Mouse (Mus musculus) thymus, postnatal 25 days (tissue): ENCODE results near the gene Pla2g6.

Source experiments
- DNase-seq: peaks from one replicate; pipeline ENCODE4 v3.0.0; 2022

The Pla2g6 gene

DNA sequence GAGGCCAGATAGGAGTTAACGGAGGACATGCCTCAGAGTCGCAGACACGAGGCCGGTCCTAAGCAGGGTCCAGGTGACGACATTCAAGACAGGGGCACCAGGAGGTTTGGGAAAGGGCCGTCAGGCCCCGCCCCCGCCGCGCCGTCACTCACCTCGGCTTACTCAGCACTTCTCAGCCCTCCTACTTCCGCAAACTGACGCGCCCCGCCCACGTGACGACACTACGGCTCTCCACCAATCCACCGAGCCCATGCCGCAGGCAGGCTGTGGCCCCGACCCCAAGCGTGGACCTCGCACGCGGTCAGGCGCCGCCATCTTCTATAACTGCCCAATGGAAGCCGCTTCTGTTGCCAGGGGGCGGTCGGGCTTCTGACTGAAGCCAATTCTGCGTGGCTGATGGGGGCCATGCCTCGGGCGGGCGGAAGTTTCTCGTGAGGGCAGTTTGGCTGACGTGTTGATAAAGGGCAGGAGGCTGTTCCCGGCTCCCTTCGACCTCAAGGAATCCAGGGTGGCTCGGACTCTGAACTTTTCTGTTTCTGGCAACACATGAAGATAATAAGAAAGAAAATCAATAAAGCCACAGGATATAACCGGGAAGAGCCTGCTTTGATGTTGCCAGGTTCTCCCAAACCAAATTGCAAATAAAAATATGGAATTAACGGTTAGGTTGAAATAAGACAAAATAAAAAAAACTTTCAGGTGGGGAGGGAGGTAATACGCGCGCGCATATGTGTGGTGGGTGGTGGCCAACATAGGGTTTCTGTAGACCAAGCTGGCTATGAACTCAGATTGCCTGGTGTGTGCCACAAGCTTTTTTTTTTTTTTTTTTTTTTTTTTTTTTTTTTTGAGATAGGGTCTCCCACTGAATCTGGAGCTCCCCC lies at the start of gene Pla2g6:
Pla2g6 (minus strand) TSS at position 333 of the 881 bp plus-strand sequence.
- DNase-seq: peak; percentile 98

DNA sequence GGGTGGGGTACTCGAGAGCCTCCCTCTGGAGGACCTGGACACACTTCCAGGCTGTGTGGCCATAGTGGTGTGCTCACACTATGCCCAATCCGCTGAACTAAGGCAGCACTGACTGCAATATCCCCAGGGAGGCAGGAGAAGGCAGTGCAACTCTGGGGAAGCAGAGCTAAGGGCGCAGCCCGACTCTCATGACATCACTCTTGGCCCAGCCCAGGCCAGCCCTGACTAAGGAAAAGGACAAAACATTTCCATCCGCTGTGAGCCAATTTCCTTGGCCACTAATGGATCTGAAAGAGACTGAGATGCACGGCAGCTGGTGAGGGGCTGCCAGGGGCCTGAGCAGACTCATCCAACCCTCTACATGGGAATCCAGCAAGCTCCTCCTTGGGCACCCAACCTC lies 49.5 kb upstream of the Pla2g6 start:
- no peak for DNase-seq

DNA sequence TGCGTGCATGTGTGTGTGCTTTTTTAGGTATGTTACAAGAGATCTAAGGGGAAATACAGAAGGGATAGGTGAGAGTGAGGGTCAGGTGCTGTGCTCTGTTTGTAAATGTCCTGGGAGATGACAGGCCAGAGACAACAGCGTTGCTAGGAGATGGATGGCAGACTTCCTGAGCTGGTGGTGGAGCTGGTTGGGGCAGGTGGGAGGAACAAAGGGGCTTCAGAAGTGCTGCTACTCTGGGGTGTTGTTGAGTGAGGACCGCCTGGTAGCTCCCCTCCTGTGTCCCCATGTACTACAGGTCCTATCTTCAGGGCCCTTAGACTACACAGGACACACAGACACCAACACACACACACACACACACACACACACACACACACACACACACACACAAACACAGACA lies 46.6 kb upstream of the Pla2g6 start:
- DNase-seq: peak; percentile 75

DNA sequence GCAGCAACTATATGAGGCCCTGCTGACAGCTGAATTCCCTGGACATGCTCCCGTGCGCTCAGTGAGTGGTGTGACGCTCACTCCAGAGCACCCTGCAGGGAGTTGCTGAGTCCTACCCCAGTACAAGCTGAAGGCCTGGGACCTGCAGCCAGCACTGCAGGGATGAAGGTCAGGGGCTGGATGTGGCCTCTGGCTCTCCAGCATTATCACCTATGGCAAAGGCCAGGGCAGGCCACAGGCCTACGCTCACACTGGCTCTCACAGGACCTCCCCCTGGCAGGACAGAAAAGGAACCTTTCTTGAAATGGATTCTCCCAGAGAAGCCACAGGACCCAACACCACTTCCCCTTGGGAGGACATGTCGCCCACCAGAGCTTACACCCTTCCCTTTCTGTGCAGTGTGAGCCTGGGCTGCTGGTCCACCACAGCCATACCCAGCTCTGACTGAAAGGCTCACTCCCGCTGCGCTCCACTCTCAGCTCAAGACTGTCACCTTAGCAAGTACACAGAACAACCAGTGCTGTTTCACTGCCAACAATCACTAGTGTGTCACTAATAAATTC lies 42.2 kb upstream of the Pla2g6 start:
- DNase-seq: no peak

DNA sequence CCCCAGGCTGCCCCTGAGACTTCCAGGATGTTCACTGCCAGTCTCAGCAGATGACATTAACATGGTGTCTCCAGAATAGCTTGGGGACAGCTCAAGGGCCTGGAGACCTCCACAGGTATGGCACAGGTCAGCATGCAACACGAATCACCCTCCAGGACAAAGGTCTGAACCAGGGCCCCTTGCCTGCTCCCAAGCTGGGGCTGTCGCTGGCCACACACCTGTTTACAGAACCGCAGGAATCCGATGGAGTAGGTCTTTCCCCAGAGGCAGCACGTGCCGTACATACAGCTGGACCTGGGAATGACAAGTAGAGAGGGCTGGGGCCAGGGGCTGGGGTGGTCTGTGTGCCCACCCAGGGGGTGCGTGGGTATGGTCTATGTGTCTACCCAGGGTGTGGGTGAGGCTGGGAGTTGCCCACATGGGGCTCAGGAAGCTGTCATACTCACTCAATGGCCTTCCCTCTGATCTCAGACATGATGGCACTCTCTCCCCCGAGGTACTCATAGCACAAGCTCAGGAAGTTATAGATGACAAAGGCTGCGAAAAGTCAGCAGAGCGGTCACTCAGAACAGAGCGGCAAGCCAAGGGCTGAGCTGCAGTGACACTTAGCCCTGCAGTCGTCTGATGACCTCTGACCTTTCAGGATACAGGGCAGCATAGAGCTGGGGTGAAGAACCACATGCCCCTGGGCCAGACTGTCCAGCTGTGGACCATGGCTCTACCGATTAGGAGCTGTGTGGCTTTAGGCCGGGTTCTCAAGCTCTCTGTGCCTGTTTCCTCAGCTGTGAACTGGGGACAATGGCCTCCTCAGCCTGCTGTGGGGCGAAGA lies 41.5 kb upstream of the Pla2g6 start:
- no peak for DNase-seq

DNA sequence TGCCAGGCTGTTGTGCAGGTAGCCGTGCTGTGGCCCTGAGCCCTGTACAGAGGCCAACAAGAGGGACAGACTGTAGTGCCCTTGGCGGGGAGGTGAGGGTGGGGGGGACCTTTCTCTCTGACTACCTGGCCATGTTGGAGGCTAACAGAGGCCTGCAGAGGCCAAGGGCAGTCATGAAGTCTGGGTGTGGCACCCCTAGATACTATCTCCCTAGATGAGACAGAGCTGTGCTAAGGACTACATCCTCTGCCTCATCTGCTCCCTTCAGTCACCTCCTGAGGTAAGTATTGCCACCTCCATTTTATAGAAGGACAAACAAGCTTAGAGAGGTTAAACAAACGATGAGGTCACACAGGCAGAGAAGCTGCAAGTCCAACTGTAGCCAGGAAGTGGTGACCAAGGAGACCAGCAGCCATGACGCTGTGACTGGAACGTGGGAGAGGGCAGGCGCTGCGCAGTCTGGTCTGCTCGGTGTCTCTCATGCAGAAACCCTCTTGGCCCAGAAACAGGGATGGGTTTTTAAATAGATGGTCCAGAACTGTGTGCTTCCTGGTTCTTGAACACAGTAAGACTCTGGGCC lies 40.8 kb upstream of the Pla2g6 start:
- DNase-seq: no peak

DNA sequence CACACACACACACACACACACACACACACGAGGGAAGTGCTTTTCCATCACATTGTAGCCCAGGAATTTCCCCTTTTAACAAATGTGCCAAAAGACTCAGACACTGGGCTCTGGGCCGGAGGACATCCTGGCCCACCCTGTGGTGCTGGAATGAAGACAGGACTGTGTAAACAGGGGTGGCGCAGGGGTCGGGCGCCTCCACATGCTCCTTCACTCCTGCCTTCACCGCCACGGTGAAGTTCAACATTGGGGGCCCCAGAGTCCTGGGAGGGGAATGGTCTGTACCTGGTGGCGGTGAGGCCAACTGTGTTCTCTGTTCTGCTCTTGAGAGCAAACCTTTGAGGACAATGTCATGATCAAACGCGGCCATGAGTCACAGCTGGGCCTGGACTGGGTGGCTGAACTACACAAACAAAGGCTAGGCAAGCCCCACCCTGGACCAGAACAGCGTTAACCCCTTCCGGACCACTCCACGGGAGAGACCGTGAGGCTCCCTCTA lies 40.2 kb upstream of the Pla2g6 start:
- no peak for DNase-seq

DNA sequence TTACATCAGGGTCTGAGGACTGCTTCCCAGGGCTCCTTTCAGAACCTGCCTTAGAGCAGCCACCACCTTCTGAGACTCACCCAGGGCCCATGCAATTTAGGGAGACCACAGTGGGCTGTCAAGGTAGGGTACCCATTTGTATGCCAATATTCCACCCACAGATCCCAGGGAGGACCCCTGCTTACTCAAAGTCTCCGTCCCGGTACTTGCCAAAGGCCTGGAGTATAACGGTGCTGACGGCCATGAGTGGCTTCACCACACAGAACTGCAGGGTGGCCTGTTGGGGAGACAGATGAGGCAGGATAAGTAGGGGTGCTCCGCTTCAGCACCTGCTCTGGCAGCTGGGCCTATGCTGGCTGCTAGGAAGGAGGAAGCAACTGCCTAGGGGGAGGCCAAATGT lies 38.2 kb upstream of the Pla2g6 start:
- DNase-seq: no peak

DNA sequence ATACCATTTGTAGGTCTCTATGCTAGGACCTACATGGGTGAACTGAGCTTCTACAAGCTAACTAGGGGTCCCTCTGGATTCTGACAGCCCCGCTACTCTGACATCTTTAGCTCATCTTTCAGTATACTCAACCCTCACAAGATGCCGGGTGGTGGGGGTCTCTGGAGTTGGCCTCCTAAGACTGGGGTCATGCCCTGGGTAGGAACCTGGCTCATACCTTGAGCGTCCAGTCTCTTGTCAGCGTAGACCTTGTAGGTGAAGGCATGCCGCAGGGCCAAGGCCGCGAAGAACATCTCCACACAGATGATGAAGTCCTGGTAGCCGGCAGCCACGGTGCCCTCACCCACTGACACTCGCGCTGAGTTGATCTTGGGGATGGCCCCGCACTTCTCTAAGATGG lies 36.9 kb upstream of the Pla2g6 start:
- DNase-seq: no peak

DNA sequence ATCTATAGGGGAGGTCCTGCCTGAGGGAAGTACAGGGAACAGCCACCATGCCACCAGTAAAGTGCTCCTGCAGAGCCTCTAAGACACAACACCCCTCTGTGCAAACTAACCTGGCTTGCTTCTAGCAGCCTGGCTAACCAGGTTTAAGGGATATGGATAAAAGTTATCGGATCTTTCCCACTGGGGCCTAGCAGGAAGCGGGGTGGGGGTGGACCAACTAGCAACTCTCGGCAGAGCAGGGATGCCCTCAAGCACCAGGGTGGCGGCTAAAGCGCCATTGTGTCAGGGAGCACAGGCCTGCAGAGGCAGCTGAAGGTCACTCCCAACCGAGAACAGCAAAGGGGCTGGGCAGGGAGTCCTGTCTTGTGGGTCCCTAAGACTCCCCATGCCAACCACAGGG lies 35.9 kb upstream of the Pla2g6 start:
- no peak for DNase-seq

DNA sequence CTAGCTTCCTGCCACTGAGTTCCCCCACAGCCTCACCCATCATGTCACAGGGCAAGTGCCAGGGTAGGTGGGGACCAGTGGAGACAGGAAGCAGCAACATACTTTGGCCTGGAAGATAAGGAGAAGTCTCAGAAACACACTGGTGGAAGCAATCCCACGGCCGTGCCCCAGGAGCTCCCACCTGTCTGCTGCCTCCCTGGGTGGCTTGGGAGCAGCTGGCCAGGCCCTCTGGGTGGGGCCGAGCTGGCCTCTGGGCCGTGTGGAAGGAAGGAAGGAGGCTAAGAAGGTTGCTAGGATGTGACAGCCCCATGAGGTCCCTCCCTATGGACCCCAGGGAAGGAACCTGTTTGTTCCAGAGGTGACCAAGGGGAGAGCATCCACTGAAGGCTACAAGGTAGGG lies 32.8 kb upstream of the Pla2g6 start:
- no peak for DNase-seq

DNA sequence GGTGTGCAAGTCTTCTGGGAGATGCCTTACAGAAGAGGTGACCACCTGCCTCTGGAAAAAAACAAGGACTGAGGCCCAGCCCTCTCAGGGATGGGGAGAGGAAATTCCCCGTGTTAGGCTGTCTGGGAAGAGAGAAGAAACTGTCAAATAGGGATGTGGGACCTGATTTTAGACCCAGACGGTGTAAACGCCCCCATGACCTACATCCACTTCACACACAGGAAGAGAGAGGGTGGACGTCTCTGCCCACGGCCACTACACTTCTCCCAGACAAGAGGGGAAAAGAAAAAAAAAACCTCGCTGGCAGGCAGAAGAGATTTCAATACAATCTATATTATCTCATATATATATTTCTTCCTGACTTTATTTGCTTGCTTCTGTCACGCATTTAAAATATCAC lies 32.2 kb upstream of the Pla2g6 start:
- no peak for DNase-seq

DNA sequence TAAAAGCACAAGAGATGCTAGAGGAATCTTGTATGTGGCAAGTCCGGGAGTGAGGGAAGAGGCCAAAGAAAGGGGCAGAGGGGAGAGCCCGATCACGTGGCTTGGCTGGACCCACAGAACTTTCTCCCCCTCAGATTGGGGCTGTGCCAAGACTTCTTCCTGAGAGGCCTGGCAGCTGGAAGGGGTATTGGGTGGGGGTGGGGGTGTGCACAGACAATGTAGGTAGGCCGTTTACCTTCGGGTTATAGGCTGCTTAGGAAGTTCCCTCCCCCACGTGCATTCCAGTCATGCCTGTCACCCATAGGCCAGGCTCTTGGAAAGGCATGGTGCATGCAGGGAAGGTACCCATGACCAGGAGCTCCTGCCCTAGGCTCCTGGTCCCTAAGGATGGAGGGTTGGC lies 31.8 kb upstream of the Pla2g6 start:
- no peak for DNase-seq

DNA sequence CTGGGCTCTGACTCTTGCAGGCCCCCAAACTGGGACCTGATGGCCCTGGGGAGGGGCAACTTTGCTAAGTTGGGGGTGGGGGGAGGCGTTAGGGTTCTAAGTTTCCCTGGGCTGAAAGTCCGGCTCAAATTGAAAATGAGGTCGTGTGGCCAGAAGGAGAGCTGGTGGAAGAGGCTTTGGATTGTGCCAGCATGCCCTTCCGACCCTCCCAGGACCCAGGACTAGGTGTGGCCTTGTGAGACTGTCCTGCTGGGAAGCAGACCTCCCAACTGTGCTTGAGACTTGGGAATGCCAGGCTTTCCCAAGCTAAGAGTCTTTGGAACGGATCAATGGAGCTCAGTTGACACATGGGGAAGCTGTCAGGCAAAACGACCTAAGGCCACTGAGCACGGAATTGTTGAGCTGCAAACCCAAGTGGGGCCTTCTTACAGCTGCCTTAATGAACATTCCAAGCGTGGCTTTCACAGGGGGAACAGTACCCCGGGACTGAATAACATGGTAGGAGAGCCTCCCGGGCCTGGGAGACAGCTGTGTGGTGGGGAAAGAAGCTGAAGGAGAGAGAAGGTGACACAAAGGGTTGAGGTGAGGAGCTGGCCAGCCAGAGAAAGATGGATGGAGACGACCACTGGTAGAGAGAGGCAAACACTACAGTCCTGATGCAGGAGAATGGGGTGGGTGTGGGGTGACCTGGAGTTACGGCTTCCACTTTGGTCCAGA lies 29.9 kb upstream of the Pla2g6 start:
- no peak for DNase-seq

DNA sequence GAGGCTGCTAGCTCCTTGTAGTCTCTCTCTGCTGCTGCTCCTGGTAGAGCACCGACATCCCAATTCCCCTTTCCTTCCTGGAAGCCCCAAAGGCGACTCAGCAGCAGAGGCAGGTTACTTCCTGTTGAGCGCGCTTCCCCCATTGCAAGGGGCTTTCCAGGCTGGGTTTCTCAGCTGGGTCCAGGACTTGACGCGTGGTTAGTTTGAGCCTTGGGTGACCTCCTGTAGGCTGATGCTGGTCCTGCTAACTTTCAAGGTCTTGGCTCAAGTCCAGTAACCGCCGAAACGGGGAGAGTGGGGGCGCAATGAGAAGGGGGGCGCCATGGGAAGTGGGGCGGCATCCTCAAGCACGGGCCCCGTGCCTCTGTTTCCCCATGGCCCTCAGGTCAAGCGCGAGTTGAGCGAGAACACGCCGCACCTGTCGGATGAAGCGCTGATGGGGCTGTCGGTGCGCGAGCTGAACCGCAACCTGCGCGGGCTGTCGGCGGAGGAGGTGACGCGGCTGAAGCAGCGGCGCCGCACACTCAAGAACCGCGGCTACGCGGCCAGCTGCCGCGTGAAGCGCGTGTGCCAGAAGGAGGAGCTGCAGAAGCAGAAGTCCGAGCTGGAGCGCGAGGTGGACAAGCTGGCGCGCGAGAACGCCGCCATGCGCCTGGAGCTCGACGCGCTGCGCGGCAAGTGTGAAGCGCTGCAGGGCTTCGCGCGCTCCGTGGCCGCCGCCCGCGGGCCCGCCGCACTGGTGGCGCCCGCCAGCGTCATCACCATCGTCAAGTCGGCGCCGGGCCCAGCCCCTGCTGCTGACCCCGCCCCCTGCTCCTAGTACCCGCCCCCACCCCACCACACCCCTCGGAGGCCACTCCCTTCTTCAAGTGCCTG lies 29.1 kb upstream of the Pla2g6 start:
- DNase-seq: peak; percentile 79

DNA sequence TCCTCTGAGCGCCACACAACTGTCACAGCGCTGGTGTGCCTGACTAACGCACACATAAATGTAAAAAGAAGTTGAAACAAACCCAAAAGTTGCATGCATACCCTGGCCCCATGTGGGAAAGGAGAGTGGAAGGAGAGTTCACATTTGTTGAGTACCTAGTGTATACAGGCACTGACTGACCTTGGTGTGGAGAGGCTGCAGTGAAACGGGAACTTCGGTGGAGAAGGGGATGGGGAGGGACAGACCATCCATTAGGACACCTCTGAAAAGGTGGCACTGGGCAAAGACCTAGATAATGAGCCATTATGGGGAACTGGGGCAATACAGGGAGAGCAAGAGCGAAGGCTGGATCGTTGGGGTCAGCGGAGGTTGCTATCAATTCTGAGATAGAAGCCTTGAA lies 28.3 kb upstream of the Pla2g6 start:
- no peak for DNase-seq

DNA sequence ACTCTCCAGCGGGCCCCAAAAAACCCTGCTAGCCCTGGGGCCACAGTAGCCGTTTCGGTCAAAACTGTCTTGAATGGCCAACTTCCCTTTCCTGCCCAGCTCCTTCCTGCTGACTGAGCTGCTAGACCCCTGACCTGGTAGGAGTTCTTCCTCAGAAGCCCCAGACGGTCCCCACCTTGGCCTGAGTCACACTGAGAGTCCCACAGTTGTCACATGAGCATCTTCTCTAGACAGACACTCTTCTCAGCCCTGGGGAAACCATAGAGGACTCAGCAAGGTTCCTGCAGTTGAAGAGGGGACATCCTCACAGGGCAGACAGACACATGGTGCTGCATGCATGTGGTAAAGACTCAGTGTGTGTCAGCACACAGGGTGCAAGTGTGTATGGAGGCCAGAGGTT lies 26.4 kb upstream of the Pla2g6 start:
- no peak for DNase-seq

DNA sequence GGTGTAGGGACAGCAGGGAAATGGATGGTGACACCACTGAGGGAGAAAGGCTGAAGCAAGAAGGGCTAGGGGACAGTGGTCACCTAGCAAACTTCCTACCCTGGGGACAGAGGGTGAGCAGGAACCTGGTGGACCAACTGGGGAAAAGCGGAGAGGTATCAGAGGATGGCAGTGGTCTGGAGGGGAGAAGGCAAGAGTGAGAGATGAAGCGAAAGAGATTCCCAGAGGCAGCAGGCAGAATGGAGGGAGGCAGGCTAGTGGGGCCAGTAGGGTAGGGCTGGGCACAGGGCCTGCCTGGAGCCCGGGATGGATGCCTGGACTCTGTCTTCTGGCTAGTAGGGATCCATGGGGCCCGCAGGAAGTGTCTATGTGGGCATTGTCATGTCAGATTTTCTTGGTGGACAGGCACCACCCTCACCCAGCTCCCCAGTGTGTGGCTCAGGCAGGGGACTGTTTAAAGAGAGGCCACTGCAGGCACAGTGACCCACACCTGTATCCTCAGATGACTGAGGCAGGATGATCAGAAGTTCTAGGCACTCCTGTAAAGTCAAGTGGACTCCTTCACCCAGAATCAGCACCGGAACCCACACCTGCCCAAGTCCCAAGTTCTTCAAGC lies 25.6 kb upstream of the Pla2g6 start:
- DNase-seq: no peak

DNA sequence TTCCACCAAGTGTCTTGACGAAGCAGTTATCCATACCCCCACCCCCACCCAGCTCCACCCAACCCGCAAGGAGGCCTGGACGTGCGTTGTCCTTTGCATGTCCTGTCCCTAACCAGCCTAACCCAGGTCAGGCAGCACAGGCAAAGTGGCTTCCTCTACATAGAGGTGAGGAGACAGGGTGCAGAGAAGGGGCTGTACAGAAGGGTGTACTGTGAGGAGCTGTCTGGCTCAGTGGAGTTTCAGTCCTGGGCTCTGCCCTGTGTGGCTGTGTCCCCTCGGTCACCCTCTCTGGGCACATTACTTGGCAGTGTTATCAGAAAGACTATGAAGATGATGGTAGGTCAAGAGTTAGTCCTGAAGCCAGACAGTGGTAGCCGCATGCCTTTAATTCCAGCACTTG lies 24.3 kb upstream of the Pla2g6 start:
- DNase-seq: no peak

DNA sequence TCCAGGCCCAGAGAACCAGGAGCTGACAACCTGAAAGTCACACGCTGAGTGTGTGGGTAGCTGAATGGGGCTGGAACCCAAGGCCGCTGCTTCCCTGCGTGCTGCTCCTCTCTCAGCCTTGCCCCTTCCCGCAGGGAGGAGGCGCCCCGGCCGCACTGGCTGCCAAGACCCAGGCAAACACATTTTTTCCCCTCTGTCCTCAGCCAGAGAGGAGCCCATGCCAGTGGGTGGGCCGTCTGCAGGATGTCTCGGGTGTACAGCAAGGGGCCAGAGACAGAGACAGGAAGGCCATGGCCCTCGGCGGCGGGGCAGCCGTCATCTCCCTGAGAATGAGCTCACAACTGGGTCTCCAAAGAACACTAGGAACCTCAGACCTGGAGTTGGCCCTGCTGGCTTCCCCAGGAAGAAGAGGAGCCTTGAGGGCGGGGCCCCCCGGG lies 23.2 kb upstream of the Pla2g6 start:
- no peak for DNase-seq

DNA sequence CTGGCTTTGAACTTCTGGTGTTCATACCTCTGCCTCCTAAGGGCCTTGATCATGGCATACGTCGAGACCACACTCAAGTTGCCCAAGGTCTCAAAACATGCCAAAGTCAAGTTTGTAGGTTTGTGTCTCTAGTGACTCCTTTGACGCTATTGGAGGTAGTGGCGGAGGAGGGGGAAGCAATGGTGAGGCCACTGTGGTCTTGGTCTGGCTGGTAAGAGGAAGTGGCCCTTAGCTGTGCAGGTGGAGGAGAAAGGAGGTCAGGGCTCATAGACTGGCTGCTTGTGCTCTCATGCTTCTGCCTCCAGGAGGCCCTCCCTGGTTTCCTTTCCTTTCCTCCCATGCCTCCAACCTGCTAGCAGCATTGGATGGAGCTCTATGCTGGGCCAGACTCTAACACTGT lies 22.7 kb upstream of the Pla2g6 start:
- no peak for DNase-seq
